Mouse (Mus musculus) cerebellum, adult 11 months (tissue): ENCODE measurements around the gene Smg7.

ENCODE experiments used
- DNase-seq: peaks from one replicate; pipeline ENCODE4 v3.0.0; 2022

Smg7 gene

DNA sequence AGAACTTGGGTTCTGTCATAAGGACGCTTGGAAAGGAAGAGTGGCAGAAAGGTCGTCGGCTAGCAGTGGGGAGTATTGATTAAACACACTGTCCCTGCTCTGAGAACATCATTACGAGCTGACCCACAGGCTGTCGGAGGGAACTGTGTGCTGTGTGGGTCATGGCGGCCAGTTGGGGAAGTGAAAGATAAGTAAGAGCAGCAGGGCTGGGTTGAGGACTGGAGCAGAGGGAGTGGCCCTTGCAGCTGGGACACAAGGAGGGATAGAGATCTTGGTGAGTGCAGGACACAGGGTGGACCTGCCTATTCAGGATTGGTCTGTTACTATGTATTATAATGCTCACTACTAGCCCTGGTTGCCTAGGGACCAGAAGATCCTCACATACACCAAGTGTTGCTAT is 97.5 kb downstream of the Smg7 start:
- no peak for DNase-seq

DNA sequence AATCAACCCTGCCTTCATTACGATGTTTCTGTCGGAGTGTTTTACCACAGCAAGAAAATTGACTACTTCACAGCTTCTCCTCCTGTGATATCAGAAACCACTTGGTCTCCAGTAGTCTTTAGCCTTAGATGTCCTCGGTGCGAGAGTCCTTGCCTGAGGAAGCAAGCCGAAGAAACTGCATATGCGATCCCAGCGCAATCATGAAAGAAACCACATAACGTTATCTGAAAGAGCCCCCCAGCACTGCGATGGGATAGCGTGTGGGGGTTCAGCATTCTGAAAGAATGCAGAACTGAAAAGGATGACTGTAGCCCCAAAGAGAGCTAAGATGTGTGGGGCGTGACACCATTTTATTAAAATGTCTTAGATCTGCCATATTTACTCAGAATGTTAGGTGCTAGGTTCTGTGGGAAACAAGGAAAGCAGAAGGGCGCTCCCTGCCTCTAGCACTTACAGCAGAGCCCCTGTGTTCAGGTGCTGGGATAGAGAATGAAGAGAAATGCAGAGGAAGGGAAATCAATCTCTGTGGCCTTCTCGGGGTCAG is 101.7 kb downstream of the Smg7 start:
- DNase-seq, result no peak

DNA sequence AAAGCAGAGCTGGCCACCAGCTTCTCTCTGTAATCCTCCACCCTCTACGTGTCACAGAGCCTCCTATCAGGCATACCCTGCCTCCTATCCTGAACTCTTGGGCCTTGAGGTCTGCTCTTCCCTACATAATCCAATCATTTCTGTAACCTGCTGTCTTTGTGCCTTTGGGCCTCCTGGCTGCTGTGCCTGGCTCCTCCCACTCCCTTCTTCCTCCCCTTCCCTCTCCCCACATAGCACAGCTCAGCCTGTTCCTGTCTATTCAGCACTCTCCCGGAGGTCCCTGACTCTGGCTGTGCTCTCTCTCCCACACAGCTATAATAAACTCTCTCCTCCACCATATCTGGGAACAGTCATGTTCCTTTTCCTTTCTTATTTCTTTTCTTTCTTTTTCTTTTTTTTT is 102.5 kb downstream of the Smg7 start, which contains the start of gene Ncf2:
Gene Ncf2 (plus strand): TSS at position 298 of the 400 bp plus-strand sequence.
- no peak for DNase-seq

DNA sequence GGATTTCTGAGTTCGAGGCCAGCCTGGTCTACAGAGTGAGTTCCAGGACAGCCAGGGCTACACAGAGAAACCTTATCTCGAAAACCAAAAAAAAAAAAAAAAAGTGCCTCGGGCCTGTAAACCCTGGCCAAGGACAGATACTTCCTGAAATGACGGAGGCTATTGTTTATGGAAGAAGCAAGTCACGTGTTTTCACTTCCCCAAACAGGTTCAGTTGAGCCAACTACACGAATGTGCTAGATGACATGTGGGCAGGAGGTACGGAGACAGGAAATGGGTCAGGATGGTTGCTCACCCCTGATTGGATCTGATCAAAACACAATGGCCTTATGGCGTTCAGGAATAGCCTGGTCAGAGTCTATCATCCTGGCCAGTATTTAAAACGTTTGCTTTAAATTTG is 104.3 kb downstream of the Smg7 start:
- no peak for DNase-seq

DNA sequence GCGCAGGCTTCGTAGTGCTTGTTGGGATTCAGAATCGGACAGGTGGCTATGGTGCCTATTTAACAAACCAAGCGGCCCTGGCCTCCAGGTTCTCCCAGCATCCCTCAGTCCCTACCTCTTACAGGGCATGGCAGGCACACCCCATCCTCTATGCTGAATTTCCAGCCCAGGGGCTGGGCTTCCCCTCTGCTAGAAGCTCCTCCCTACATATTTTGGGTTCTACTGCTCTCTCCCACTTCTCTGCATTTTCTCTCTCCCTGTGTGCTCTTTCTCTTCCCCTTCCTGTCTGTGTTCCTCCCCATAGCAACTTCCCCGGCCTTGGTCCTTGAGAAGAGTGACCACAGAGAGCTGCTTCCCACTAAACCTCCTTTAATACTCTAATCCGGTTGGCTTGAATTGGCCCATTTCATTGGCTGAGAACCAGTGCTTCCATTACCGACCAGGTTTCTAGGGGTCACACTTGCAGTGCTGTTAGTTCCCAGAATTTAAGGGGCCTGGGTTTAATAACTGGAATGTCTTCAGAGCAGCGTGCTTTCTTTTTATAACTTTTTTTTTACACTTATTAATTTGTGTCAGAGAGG is 105.7 kb downstream of the Smg7 start:
- DNase-seq, result no peak

DNA sequence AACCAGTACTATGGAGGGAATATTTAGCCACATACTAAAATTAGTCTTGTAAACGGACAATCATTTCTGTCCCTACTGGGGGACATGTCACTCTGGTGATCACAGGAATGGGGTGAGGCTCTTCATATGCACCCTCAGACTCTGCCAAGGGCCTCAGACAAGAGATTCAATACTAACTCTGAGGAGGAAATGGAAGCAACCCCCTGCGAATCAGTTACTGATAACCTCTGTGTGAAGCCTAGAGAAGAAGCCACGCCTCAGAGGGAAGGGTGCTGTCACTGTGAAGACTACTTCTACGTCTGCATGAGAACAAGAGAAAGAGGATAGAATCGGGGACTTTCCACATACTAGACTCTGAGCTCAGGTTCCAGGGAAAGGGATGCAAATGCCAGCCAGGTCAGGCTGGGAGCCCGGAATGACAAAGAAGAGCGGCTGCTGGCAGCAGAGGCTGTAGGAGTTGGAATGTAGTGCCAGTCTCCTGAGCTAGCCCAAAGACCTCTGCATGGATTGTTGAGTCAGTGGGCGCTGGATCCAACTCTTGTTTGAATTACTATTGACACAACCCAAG is 106.7 kb downstream of the Smg7 start:
- no peak for DNase-seq

DNA sequence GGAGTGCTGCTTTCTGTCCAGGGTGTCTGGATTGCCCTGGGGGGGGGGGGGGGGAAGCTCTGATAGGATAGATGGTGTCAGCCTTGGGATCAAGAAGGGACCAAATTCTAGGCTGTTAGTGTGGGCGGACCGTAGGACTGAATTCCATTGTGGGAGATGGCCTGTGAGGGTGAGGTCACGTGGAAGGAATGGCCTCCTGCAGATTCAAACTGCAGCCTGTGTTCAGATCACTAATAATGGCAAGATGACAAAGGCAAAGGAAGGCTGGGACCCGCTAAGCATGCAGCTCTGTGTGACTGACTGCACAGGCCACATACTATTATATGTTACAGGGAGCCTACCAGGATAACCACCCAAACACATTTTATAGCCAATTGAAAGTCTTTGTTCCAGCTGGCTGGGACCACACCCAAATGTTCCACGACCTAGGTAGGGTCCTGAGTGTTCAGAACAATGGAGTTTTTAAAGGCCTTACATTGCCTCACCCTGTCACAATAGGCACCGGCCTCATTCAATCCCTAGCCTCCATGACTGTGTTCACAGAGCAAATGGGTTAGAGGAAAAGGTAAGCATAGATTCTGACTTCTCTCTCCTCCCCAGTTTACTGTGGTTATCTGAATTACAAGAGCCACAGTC is 108.8 kb downstream of the Smg7 start:
- no peak for DNase-seq

DNA sequence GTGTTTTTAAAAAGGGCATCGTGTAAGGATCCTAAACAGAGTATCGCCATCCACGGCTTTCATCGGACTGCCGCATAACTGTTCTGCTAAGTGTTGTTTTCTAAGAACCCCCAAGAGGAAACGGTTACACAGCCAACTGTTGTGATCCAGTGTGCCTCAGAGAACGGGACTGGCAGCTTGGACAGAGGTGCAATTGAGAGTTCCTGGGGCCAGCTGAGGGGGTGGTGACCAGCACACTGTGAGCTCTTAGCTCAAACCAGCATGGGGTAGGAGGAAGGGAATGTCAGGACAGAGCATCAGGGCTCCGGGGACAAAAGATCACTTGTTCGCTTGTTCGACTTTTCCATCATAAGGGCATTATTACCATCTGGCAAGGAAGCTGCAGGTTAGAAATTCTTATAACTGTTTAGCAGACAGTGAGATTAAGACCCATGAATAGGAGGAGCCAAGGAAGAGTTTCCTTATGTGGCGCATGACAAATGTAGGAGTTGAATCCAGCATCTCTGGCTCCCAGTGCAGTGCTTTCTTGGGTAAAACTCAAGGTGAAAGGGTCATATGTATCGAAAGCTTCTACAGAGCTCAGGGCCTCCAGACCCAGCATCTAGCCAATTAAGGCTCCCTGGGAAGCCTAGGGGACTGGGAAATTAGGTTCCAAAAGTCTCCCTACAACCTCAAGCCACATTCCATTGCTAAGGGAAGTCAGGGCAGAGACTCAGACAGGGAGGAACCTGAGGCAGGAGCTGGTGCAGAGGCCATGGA is 109.5 kb downstream of the Smg7 start:
- DNase-seq, result no peak

DNA sequence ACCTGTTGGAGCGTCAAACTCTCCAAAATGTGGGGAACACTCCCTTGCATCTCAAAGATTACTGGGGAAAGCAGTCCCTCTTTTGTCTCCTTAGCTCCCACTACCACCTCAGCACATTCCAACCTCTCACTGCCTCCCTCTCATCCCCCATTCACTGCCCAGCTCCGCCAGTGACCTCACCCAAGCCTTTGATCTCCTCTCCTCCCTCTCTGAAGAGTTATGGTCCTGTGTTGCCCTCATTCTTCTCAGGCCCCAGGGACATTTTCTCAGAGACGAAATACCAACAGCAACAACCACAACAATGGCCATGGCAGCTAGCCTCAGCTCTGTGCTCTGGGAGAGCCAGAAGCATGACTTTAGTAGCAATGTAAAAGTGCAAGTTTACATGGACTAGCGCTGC is 111.2 kb downstream of the Smg7 start:
- DNase-seq, result no peak

DNA sequence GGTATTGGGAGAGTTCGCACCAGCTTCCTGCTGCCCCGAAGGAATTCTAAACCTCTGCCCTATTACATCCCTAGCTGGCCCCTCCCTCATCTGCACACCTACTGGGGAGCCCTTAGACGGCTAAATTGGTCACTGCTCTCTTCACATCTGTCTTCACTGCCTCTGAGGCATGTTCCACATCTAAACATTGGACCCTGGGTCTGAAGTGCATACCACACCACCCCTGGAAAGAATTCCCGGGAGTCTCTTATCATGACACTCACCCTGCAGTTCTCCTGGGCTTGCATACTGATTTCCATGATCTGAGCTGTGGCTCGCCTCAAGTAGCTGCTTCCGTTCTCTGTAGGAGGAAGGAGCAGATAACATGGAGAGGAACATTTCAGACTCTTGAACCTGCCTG is 111.6 kb downstream of the Smg7 start:
- DNase-seq, result no peak

DNA sequence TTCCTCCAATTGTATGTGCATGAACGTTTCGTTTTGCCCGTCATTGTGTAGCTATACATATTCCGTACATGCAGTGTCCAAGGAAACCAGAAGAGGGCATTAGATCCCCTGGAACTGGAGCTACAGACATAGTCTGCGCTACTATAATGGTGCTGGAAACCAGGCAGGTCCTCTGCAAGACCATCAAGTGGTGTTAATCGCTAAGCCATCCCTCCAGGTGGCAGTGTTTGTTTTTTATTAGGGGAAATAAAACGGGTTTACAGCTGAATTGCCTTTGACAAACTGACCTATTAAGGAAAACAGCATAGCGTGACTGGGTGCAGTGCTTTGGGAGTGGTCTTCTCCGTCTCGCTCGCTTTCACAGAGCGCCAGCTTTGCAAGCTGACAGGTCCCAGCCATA is 112.2 kb downstream of the Smg7 start:
- DNase-seq, result no peak

DNA sequence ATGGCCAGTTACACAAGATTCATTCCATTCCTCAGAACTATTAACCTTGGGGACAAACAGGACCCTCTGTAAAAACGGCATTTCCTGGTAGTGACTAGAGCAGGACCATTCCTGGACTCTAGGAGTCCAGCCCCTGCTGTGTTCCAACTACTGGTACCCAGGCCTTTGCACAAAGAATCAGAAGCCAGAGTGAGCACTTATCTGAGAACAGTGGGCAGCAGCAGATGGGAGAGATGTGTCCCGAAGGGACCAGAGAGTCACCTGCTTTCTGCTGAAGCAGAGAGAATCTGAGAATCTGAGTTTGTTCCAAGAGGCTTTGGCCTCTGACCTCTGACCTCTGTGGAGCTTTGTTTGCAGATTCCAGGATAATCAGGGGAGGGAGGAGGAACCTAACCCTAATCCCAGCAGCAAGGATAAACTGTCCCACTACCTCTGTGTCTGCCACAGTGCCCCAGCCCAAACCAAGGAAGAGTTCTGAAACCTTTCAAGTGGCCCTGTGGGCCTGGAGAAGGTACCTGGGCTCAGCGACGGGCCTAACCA is 114.3 kb downstream of the Smg7 start:
- DNase-seq, result no peak
